Mouse (Mus musculus) thymus, postnatal 14 days (tissue): ENCODE results near the gene Sfmbt2.
A peak's percentile ranks its signal among the peaks of the same experiment; 100 is the strongest.

Source experiments
- DNase-seq: peaks from one replicate; pipeline ENCODE4 v3.0.0; 2021

The Sfmbt2 gene

DNA sequence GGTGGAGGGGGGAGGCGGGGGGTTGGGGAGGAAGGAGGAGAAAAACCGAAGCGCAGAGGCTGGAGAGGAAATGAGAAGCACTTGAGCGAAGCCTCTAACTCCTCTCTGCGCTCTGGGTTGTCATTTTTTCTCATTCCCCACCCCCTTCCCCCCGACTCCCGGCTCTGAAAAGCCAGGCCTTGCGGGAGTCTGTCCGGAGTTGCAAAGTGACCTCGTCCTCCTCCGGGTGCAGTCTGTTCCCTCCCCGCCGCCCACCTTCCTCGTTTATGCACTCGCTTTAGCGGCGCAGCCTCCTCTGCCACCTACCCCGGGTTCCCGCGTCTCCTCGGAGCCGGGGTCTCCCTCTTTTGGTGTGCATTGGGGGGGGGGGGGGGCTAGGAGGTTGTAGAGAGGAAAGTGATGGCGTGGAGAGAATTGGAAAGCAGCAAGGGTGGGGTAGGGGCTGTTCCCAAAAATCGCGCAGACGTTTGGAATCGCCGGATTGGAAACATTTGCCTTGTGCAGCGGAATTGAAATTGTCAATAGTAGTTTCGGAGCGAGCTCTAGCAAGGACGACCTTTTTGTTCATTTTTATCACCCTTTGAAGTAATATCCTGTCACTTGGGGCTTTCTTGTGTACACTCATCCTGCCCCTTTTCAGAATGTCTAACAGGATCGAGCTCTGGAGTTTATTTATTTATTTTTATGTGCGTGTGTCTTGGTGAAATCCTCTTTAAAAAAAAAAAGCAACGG lies 2.6 kb downstream of the Sfmbt2 start:
- peak; percentile 56 for DNase-seq

DNA sequence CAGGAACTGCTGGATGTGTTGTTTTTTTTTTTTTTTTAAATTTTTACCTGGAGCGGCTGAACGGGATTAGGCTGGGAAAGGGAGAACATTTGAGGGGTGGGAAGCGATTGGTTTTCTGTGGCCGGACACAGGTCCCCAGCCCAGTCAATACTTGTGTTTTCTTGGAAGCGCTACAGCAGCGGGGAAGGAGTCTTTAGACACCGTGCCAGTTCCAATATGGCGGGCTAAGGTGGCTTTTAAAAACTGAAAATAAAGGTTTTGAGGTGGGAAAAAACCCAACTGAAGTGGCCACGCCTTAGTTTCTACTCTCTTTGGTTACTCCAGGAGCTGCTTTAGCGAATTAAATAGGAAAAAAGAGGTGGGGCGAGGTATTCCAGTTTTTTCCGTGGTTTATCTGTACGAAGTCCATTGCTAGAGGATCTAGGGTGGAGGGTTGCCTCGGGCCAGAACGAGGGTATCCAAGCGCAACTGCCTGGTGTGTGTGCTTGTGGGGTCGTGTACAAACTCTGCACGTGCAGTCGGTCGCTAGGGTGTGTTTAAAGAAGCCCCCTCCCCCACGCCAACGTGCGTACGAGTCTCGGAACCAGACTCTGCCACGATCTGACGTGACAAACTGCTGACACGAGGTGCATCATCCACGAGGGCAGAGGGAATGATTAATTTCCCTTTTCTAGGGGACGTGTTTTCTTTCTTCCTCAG lies 3.3 kb downstream of the Sfmbt2 start:
- DNase-seq, result peak; percentile 35

DNA sequence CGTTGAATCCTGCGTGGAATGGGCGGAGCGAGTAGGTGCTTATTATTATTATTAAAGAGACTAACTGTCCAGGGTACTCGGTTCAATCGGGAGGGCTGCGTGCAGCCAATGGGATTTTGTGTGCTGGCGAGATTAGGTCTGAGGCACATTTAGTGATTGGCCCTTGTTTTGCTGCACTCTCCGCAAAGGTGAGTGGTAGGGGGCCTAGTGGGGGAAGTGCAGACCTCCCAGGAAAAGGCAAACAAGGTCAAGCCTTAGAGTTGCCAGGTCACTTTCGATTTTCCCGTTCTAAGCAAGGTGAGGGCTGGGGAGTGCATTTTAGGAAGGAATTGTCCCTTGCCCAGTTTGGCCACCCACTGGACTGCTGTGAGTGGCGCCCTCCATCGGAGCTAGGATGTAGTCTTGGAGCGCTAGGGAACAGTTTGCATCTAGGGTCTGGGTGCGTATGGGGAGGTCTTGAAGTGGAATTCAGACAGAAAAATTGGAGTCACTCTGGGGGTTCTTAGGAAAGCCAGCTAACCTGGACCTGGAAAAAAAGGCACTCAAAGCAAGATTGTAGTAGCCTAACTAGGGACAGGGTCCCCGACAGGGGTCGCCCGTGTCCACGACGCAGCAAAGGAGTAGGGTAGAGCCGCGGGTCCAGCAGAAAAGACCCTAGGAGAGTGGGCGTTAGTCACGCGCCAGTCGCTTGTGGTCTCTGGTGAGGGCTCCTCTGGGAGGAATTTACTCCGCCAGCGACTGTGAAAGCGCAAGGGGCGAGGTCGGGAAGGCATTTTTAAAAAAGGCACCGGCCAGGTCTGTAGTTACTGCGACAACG lies 4.1 kb downstream of the Sfmbt2 start:
- DNase-seq, result peak; percentile 49

DNA sequence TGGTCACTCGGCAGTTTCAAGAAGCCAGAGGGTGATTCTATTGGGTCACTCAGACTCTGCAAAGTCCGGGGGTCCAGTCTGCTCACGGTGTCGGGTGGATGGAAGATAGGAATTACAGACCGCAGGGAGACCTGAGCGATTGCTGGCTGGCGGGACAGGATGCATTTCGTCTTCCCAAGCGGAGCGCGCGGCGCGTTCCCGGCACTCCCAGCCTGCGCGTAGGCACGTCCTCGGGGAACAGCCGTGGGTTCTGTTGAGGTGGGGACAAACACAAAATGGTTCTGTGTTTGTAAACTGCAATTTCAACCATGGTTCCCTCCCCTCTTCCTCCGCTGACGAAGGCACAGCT lies 4.7 kb downstream of the Sfmbt2 start:
- no peak for DNase-seq

DNA sequence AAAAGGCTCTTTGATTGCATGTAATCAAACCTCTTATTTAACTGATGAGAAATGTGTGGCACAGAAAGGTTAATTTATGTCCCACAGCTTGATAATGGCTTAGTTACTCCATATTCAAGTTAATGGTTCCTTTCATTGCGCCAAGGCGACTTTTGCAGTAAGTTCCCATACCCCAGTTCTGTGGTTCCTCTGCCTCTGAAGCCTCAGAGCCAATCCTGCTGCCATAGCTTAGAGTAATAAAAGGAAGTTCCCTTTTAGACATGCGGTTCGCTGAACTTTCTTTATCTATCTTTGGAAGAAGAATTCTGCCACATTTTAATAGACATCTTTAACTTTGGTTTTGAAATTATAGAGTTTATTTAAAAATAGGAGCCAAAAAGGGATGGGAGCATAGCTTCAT lies 19.7 kb downstream of the Sfmbt2 start:
- DNase-seq, result no peak

DNA sequence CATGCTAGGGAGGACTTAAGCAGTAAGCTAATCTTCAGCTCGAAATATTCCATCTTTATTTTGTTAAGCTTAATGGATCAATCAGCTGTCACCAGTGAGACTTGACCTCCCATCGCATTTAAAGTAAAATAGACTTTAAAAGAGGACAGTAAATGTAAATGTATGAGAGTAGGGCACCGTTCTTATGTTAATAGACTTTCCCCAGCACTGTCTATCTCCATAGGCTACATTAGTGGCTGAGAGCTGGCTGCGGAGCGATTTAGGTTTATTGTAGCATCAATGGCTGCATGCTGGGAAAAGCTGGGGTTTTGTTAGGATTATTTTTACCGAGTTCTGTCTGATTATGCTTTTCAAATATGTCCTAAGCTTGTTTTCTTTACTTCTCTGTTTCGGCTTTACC lies 20.5 kb downstream of the Sfmbt2 start:
- DNase-seq, result no peak

DNA sequence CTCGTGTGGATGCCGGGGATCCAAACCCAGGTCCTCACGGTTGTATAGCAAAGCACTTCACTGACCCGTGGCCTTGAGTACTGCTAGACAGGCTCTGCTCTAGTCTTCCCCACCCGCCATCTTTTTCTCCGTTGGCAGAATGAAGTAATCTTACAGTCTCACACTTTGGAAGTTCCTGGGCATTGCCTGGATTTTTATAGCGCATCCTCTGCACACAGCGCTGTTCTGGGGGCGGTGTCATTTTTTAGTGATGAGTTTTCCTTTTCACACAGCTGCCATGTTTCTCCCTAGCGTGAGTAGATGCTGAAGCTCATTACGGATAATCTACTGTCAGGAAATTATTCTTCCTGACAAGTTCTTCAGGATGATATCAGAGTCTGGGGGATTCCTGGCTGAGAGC lies 24.8 kb downstream of the Sfmbt2 start:
- DNase-seq, result no peak

DNA sequence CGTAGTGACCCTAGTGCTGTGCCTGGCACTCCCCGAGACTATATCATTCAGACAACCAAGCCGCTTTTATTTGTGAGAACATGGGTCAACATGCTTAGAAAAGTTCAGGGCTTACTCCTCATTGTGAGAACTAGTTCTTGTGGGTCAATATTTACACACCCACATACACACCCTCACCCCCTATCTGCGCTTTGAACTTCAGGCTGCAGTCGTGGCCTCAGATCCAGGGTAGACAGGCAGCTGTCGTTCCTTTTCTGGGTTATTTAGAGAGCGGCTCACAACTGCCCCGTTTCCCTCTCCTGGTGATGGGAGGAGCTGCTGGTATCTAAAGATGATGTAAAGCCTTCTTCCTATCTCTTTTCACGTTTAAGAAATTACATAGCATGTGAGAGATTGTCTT lies 27.5 kb downstream of the Sfmbt2 start:
- DNase-seq, result no peak

DNA sequence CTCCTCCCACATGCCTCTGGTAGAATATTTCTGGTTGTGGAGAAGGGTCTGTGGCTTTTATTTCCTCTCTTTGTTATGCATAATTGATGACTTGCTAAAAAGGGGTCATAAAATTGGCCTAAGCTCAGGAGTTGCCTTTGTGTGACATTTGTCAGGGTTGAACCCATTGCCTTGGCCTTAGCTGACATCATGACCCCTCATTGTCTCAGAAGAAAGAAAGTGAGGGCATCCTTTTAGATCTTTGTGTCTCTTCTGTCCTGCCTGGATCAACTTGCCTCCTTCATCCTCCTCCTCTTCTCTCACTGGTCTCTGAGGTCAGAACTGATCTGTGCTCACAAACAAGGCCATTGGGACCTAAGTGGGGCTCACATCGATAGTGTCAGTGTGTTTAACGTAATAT lies 35.8 kb downstream of the Sfmbt2 start:
- DNase-seq, result no peak

DNA sequence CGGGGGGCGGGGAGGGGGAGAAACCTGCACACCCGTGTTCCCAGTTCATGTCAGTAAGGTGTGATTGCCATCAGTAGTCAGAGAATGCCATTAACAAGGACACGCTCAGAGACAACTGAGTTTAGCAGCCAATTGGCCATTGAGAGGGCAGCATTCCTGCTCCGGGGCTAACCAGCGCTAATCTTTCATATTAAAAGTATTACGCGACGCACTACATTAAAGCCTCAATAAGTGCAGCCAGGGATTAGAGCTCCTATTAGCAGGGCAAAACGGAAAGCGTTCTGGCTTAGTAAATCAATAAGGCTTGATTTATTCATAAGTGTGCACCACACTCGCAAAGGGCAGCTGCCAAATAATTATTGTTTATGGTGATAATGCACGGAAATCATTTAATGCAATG lies 39.1 kb downstream of the Sfmbt2 start:
- DNase-seq, result no peak

DNA sequence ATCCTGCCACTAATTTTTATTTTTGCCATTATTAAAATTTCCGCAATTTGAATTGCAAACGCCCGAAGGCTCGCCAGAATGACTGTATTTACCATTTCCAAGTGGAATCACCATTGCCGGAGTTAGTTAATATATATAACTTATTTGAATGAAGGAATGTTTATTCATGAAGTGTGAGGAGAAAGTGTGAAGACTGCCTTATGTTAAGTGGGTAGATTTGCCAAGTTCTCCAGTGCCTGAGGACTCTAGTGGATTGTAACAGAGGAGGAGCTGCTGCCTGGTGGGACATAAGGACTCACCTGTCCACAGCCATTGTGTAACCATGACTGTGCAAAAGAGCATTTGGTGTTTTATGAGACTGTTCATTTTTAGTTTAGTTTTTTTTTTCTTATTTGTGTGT lies 39.8 kb downstream of the Sfmbt2 start:
- no peak for DNase-seq

DNA sequence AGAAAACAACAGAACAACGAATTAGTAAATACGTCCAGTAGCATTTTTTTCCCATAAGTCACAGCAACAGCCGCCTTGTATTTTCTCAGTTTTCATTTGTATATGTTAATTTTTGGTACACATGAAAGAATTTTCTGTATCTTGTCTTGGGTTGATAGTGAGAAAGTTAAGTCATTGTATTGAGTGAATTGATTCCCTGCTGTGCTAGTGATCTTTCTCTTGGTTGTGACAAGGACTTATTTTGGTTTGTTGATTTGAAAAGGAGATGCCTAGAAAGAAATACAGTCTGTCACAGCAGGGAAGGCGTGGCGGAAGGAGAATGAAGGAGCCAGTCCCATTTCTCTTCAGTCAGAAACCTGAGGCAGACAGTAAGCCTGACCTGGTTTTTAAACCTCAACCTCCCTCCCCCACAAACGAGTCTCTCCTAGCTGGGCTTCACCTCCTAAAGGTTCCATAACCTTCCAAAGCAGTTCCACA lies 50.7 kb downstream of the Sfmbt2 start:
- no peak for DNase-seq

DNA sequence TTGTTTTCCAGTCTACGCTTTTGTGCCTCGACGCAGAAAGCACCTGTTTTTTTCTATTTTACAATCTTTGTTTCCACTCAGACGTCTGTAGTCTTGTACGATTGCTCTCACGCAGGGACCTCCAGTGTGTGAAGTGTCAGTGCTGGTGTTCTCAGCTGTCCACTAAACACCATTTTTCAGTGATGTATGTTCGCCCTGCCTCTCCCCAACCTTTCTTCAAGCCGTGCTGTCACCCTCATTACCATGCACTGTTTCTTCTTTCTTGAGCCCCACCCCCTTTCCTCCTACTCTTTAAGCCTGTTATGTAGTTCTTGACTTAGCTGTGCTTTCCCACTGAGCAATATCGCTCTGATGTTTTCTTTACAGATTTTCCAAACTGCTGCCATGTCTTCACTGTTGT lies 67.0 kb downstream of the Sfmbt2 start:
- DNase-seq, result no peak

DNA sequence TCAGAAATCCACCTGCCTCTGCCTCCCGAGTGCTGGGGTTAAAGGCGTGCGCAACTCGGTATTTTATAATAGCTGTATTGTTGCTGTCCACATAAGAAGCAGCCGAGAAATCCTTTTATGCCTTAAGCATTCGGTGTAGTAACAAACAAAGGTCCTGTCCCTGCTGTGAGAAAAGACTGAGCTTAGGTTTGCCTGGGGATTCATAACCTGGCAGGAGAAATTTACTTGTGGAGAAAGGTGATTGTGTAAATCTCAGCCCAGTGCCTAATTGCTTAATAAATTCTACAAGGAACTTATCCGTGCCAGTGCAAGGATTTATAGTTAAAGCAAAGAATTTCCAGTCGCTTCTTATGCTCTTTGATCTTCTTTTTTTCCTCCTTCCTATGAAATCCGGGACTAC lies 71.5 kb downstream of the Sfmbt2 start:
- DNase-seq, result no peak

DNA sequence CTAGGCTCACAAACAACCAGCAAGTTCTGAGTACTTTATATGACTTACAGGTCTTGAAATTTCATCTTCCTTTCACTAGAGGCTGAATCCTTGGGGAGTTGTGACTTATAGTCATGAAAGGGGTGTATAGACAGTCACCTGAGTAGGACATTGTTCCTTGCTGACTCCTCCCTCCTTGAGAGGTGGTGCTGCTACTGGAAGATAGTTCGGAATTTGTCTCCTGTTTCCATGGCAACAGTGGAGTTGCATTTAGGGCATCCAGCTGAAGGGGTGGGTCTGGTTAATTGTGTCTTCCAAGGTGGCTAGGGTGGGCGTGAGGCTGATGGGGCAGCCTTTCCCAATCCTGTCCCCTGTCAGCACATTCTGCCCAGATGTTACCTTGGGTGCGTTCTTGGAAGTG lies 83.3 kb downstream of the Sfmbt2 start:
- DNase-seq, result no peak

DNA sequence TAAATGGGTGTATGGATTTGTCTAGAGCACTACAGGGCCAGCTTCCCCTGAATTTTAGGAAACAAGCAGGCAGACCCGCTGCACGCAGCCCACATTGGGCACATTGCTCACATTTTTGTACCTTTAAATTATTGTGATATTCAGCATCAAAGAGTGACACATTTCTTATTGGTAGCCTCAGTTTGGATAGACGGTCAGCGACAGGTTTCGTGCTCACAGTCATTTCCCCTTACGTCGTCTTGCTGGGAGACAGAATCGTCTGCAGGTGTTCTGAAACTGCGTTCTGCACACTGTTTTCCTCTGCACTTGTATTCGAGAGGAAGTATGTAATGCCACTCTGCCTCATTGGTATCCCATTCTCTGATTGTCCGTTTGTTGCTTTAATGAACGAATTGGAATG lies 88.0 kb downstream of the Sfmbt2 start:
- DNase-seq, result no peak

DNA sequence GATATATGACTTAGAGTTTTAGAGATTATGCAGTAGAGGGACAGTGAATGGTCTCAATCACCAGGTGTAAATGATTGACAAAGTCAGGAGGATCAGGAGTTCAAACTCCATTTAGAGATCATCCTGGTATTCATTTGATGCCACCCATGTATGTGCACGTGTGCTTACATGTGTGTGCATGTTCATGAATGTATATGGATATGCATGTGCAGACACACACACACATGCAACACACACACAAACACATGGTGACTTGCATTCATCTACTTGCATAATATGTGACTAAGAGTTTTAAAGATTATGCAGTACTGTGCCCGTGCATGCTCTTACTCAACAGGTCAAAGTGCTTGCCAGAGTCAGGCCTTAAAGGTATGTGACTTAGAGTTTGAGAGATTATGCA lies 146.2 kb downstream of the Sfmbt2 start:
- no peak for DNase-seq

DNA sequence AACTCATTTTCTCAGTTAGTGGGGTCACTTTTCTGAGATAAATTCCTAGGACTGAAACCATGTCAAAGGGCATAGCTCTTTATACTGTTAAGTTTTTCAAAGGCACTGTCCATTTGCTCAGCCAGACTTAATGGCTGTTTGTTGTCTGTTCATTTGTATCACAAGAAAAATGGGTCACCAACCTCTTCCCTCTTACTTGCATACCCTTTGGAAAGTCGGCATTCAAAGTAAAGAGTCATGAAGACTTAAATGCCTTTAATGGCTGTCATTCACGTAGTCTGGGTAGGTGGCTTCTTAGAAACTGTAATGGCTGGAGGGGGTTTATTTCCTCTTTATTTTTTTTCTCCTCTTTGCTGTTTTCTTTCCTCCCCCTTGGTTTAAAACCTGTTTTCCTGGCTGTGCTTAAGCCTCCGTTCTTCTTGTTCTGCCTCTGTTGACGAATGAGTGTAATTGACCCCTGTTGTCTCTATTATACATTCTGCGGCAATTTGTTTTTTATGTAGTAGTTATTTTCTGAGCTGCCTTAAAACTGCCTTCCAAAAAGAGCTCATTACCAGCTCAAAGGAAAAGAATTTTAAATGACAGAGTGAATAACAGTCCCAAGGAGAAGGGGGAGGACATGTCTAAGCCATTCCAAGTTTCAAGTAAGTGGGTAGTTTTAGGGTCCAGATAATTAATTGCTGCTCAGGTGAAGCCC lies 151.6 kb downstream of the Sfmbt2 start:
- no peak for DNase-seq

DNA sequence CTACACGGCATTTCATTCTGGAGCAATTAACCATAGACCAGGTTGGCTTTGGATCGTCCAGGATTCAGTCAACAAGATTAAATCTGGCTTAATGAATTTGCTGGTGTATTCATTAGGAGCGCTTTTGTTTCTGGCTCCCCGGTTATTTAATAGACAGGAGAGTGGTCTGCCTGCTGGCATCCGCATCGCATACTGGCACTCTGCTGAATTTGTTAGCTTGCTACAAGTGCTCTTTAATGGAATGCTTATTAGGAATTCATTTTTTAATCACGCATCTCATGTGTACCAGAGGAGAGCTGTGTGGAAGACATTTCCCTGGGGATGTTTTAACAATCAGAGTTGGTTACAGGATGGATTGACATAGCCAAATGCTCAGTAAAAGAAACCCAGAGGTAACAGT lies 155.3 kb downstream of the Sfmbt2 start:
- no peak for DNase-seq

DNA sequence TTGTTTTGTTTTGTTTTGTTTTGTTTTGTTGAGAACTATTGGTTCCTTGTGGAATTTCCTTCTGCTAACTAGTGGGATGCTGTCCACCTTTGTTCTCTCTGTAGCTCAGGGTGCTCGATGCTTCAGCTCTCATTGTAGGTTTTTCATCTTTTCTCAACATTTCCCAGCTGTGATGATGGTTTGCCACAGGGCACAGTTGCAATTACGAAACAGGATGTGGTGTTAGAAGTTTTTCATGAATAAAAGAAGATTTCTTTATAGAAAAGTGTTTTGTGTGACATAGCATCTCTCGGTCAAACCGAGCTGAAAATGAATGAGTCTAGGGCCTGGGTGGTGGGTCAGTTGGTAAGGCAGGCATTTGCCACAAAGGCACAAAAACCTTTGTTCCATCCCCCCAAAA lies 171.5 kb downstream of the Sfmbt2 start:
- no peak for DNase-seq

DNA sequence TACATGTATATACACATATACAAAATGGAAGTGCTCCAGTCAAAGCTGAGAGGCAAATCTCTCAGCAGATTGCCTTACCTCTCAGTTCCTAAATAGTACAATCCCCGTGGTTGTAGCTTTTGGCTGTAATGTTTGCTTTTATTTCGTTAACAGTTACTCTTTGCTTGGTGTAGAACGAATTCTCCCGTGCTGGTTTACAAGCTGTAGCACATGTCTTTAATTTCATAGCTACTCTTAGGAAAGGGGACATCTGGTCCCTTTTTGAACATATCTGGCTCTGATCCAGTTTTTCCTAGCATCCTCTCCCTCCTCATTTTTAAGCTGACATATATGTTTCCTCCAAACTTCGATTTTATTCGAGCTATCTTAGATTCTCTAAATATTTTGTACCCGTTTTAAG lies 172.1 kb downstream of the Sfmbt2 start:
- DNase-seq, result no peak

DNA sequence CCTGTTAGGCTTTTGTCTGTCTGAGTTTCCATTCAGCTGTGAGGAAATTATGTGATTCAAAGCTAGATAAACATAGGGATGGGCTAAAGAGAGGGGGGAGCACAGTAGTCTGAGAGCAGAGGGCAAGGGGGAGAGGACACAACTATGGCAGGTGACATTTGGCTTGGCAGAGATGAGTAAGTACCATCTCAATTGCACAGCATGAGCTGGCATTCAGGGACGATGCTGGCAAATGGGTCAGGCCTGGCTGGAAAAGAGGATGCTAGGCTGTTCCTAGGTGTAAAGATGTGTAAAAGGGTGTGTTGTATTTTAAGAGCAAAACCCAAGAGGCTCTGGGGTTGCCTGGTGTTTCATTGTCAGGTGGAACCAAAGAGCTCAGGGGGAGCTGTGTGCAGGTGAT lies 188.5 kb downstream of the Sfmbt2 start:
- no peak for DNase-seq

DNA sequence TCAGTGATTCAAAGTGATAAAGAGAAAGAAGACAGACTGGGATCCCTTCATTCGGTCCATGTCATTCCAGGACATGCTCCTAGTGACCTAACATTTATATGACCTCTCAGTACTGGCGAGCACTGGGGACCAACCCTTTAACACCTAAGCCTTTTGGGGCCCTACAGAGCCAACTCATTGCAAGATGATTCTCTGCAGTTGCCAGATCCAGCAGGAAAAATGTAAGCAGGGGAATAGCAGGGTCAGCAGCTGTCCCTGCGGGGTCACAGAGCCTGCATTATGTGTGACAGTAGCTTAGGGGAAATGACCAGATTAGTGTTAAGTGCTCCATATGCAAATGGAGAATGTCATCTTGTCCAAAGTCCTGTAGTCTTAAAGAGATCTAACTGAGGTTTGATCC lies 195.2 kb downstream of the Sfmbt2 start:
- no peak for DNase-seq
